Mouse (Mus musculus) CH12.LX (cell line): ENCODE measurements around the gene Kcnj9. TPM values are rescaled to one million over a fixed set of nuclear protein-coding genes. Genes with fewer than 3 reads are reported as not detected.

ENCODE experiments used
- DNase-seq: peaks from one replicate; pipeline ENCODE4 v3.0.0-alpha.2; 2013; ENCODE audit errors: extremely low read depth
- H3K27ac ChIP-seq: 2 replicates; pipeline ENCODE4 v1.5.1; 2012; ENCODE audit warnings: low read depth, mild to moderate bottlenecking, control low read depth, moderate library complexity; ENCODE audit not compliant: insufficient read depth
- H3K27me3 ChIP-seq: replicated peaks from 2 replicates; pipeline ENCODE3; 2012; ENCODE audit warnings: inconsistent platforms
- H3K36me3 ChIP-seq, 2 experiments: replicated peaks in 1 of 2; 2 replicates each; pipeline versions ENCODE3 to v1.6.1; 2012; ENCODE audit warnings: inconsistent platforms in 1 of 2, low read length in 1 of 2, mild to moderate bottlenecking in 1 of 2, mixed read lengths in 1 of 2, moderate library complexity in 1 of 2; ENCODE audit not compliant: control insufficient read depth in 1 of 2, insufficient read depth in 1 of 2
- H3K4me1 ChIP-seq, 2 experiments: 2 replicates each; pipeline ENCODE4 v1.6.1; 2012; ENCODE audit warnings: inconsistent platforms in 1 of 2, moderate library complexity in 1 of 2; ENCODE audit not compliant: insufficient read depth in 2 of 2, control insufficient read depth in 1 of 2
- H3K4me2 ChIP-seq: 2 replicates; pipeline ENCODE4 v1.6.1; 2012; ENCODE audit warnings: low read depth, mild to moderate bottlenecking, control low read depth; ENCODE audit not compliant: poor library complexity, insufficient read depth, severe bottlenecking
- H3K4me3 ChIP-seq, 3 experiments: fragments of 150-350 bp in 1 of 3; sonication (generic) in 1 of 3; replicated peaks in 1 of 3; 2 replicates each; pipeline versions ENCODE3 to v1.5.1; 2011 to 2012; ENCODE audit warnings: low read depth in 2 of 3, low read length in 2 of 3, mild to moderate bottlenecking in 2 of 3, moderate library complexity in 2 of 3, control low read depth in 1 of 3, improper control_type of control experiment in 1 of 3, inconsistent platforms in 1 of 3, mixed read lengths in 1 of 3; ENCODE audit not compliant: poor library complexity in 1 of 3
- H3K79me2 ChIP-seq: replicated peaks from 2 replicates; pipeline ENCODE4 v1.6.1; 2012; ENCODE audit warnings: mild to moderate bottlenecking, moderate library complexity; ENCODE audit not compliant: control insufficient read depth, poor library complexity, insufficient read depth, severe bottlenecking; ENCODE audit errors: extremely low read depth
- H3K9ac ChIP-seq: 2 replicates; pipeline ENCODE4 v1.6.1; 2012; ENCODE audit warnings: low read depth, mild to moderate bottlenecking, control low read depth, moderate library complexity; ENCODE audit not compliant: insufficient read depth
- H3K9me3 ChIP-seq: replicated peaks from 2 replicates; pipeline ENCODE3; 2012; ENCODE audit warnings: low read length, inconsistent platforms, mixed read lengths
- BHLHE40 ChIP-seq: IDR thresholded peaks from 2 replicates; pipeline ENCODE4 v1.6.1; 2011; ENCODE audit warnings: mild to moderate bottlenecking, low read depth, low read length, improper control_type of control experiment
- CHD1 ChIP-seq: IDR thresholded peaks from 2 replicates; pipeline ENCODE4 v1.6.1; 2012; ENCODE audit warnings: low read depth, low read length, improper control_type of control experiment, inconsistent platforms
- CHD2 ChIP-seq: IDR thresholded peaks from 2 replicates; pipeline ENCODE4 v1.6.1; 2011; ENCODE audit warnings: low read length, improper control_type of control experiment
- CTCF ChIP-seq, 2 experiments: IDR thresholded peaks in 1 of 2; conservative IDR thresholded peaks in 1 of 2; 2 replicates each; pipeline ENCODE4 v1.5.1; 2011 to 2012; ENCODE audit warnings: low read depth in 2 of 2, low read length in 2 of 2, improper control_type of control experiment in 1 of 2, inconsistent platforms in 1 of 2, mild to moderate bottlenecking in 1 of 2, moderate library complexity in 1 of 2
- ELF1 ChIP-seq: IDR thresholded peaks from 2 replicates; pipeline ENCODE4 v1.6.1; 2014; ENCODE audit warnings: low read depth, mild to moderate bottlenecking, inconsistent platforms, low read length, improper control_type of control experiment
- ETS1 ChIP-seq: conservative IDR thresholded peaks from 2 replicates; pipeline ENCODE4 v1.6.1; 2012; ENCODE audit warnings: low read depth, mild to moderate bottlenecking, inconsistent platforms, low read length, improper control_type of control experiment, moderate library complexity
- IRF4 ChIP-seq: IDR thresholded peaks from 2 replicates; pipeline ENCODE4 v1.6.1; 2014; ENCODE audit warnings: low read depth, mild to moderate bottlenecking, inconsistent platforms, low read length, improper control_type of control experiment
- JUN ChIP-seq: IDR thresholded peaks from 2 replicates; pipeline ENCODE4 v1.6.1; 2011; ENCODE audit warnings: low read depth, mild to moderate bottlenecking, low read length, improper control_type of control experiment, moderate library complexity; ENCODE audit not compliant: insufficient read depth
- JUND ChIP-seq: conservative IDR thresholded peaks from 2 replicates; pipeline ENCODE4 v1.6.1; 2011; ENCODE audit warnings: low read depth, low read length, improper control_type of control experiment
- MAX ChIP-seq: IDR thresholded peaks from 2 replicates; pipeline ENCODE4 v1.6.1; 2011; ENCODE audit warnings: low read length, improper control_type of control experiment
- MXI1 ChIP-seq: IDR thresholded peaks from 2 replicates; pipeline ENCODE4 v1.6.1; 2011; ENCODE audit warnings: mild to moderate bottlenecking, low read depth, low read length, improper control_type of control experiment
- NELFE ChIP-seq: IDR thresholded peaks from 2 replicates; pipeline ENCODE4 v1.6.1; 2011; ENCODE audit warnings: low read depth, low read length, improper control_type of control experiment
- NRF1 ChIP-seq: IDR thresholded peaks from 2 replicates; pipeline ENCODE4 v1.6.1; 2014; ENCODE audit warnings: low read depth, mild to moderate bottlenecking, inconsistent platforms, low read length, improper control_type of control experiment, moderate library complexity
- PAX5 ChIP-seq: IDR thresholded peaks from 2 replicates; pipeline ENCODE4 v1.6.1; 2012; ENCODE audit warnings: low read length, inconsistent platforms, mixed read lengths
- RAD21 ChIP-seq: IDR thresholded peaks from 2 replicates; pipeline ENCODE4 v1.6.1; 2011; ENCODE audit warnings: low read depth, mild to moderate bottlenecking, low read length, improper control_type of control experiment, moderate library complexity
- SMC3 ChIP-seq: IDR thresholded peaks from 2 replicates; pipeline ENCODE4 v1.6.1; 2011; ENCODE audit warnings: low read depth, low read length, improper control_type of control experiment
- TBP ChIP-seq: conservative IDR thresholded peaks from 2 replicates; pipeline ENCODE4 v1.6.1; 2011; ENCODE audit warnings: low read depth, low read length, improper control_type of control experiment
- TCF12 ChIP-seq: IDR thresholded peaks from 2 replicates; pipeline ENCODE4 v1.6.1; 2014; ENCODE audit warnings: low read depth, mild to moderate bottlenecking, inconsistent platforms, low read length, improper control_type of control experiment
- ZC3H11A ChIP-seq: IDR thresholded peaks from 2 replicates; pipeline ENCODE4 v1.6.1; 2012; ENCODE audit warnings: low read depth, mild to moderate bottlenecking, inconsistent platforms, low read length, improper control_type of control experiment
- ZNF384 ChIP-seq: IDR thresholded peaks from 2 replicates; pipeline ENCODE4 v1.6.1; 2012; ENCODE audit warnings: low read depth, low read length, improper control_type of control experiment, inconsistent platforms
- dilution Hi-C: fragments of 300-500 bp; cut with MboI; formaldehyde crosslinking; loops from 2 replicates; pipeline ENCODE4 v1.14.3; 2020; ENCODE audit warnings: low sequenced_read_pairs; ENCODE audit not compliant: extremely low pct_unique_long_range_greater_than_20kb, extremely low pct_ligation_motif_present
- in situ Hi-C: fragments of 300-500 bp; cut with MboI; formaldehyde crosslinking; loops from 3 replicates; pipeline ENCODE4 v1.14.3; 2019; ENCODE audit warnings: low sequenced_read_pairs, low pct_ligation_motif_present, low pct_unique_long_range_greater_than_20kb, mixed read lengths
- polyA plus RNA-seq: library from polyadenylated mRNA; unstranded; fragments of >175 nt; gene quantifications from 2 replicates; pipeline ENCODE4 v1.2.1, GENCODE M21; 2012; ENCODE audit warnings: low read depth; ENCODE audit not compliant: insufficient read length
- total RNA-seq, 2 experiments: library from RNA; depleted of rRNA; stranded (reverse); fragments of 300-350 nt in 1 of 2; fragments of >200 nt in 1 of 2; gene quantifications; 2 replicates each; pipeline ENCODE4 v1.2.3; 2012 to 2014

Gene Kcnj9
- total and polyA plus RNA-seq, 3 experiments: 0.04 to 0.10 TPM; not detected in 1

DNA sequence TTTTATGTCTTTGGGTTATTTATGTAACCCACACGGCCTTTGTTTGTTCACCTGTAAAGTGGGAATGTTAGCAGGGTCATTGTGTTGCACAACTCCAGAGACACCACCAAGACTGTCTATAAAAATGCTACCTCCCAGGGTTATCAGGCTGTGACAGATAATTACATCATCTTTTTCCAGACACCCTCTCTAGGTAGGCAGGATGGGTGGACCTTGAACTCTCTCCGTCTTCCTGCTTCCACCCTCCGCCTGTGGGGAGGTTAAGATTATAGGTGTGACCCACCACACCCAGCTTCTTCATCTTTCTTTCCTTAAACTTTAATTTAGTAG, 39.5 kb downstream of the Kcnj9 start:
- no peak overlapping the region for H3K4me3 ChIP-seq

DNA sequence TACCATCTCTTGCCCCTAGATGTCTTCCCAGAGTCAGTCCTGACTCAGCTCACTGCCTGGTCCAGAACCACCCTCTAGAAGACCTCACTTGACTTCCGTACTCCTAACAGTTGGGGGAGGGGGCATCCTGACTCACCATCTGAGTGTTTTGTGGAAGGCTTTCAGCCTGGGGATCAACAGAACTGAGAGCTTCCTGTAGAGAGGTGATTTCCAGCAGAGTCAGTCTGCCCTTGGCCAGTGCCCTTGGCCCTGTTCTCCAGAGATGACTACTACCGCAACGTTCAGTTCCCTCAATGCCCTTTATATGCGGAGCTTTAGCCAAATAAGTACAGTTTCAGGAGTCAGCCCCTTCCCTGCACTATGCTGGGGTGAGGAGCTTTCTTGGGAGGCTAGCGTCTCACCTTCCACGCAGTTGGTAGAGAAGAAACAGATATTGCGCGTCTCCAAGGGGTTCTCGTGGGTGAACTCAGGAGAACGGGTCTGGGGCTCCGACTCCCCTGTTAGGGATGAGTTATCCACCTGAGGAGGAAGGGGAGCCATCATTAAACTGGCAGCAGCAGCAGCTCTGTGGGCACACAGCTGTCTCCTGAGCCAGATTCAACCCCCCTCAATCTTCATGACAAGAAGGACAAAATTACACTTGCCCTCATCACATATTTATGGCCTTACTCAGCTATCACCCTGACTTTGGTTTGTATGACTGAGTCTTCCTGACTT, 40.1 kb downstream of the Kcnj9 start:
- peak; percentile 23 for DNase-seq
- H3K9ac ChIP-seq: no peak overlapping the region
- no peak overlapping the region for H3K4me2 ChIP-seq
- peak; percentile 53; the same call in 1 of the 2 replicates for TF ChIP-seq IRF4
- no peak for TF ChIP-seq ETS1
- peak; percentile 28; the same call in 1 of the 2 replicates for TF ChIP-seq ELF1
- no peak for TF ChIP-seq TCF12
- TF ChIP-seq, all 38 proteins: peak for 2
- Histone ChIP-seq H3K27ac (no peak overlapping the region), H3K79me2 (no peaks in the 10 kb centered on the region), H3K4me1 (peaks cover 8 to 13% of the 10 kb centered on the region in 2 experiments), H3K9me3 (no peaks in the 10 kb centered on the region), H3K36me3 (no peaks in the 10 kb centered on the region), H3K4me3 (no peak overlapping the region), H3K27me3 (peaks cover 24% of the 10 kb centered on the region)
- in situ Hi-C loops: no loop called here
- dilution Hi-C loops: no loop called here

More for the DNA sequence above, 39.5 kb downstream of the Kcnj9 start:
- no peak for DNase-seq
- Histone ChIP-seq H3K79me2 (no peaks in the 10 kb centered on the region), H3K4me2 (no peak overlapping the region), H3K27me3 (peaks cover 25% of the 10 kb centered on the region), H3K36me3 (no peaks in the 10 kb centered on the region), H3K4me1 (peaks cover 8 to 13% of the 10 kb centered on the region in 2 experiments), H3K27ac (no peak overlapping the region), H3K9ac (no peak overlapping the region), H3K9me3 (no peaks in the 10 kb centered on the region)
- dilution Hi-C loops: no loop called here
- in situ Hi-C loops: no loop called here
- no peak for TF ChIP-seq CTCF (conservative IDR thresholded peaks at IDR 0.05 in 1 of 2, IDR thresholded peaks at IDR 0.05 in 1 of 2; ENCODE audit: low read depth in 2 of 2, low read length in 2 of 2)
- no peak for TF ChIP-seq NRF1
- no peak for TF ChIP-seq CHD2
- no peak for TF ChIP-seq PAX5
- no peak for TF ChIP-seq BHLHE40
- no peak for TF ChIP-seq MXI1
- no peak for TF ChIP-seq SMC3
- no peak for TF ChIP-seq ETS1

DNA sequence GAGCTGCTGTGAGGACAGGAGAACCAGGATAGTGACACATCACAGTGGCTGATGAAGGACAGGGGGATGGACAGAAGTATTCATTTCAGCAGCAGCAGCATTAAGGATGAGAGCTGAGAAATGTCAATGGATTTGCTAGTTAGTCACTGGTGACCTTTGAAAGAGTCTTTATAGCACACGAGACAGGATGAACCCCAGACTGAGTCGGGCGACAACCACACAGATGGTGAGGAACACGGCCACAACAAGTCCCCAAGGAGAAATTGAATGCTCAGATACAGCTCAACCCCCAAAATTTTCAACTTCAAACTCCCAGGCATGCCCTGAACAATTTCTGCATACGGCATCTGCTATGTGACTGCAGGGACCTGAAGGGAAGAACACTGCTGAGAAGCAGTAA, 42.4 kb downstream of the Kcnj9 start:
- no peak overlapping the region for H3K9ac ChIP-seq
- H3K4me2 ChIP-seq: no peak overlapping the region
- peaks cover 10 to 20% of the 10 kb centered on the region in 2 experiments for H3K4me1 ChIP-seq
- no peak overlapping the region for H3K27ac ChIP-seq
- dilution Hi-C loops (no loop called here), in situ Hi-C loops (no loop called here)
- DNase-seq: no peak
- no peak overlapping the region for H3K4me3 ChIP-seq
- H3K9me3 ChIP-seq: no peaks in the 10 kb centered on the region
- H3K27me3 ChIP-seq: peaks cover 12% of the 10 kb centered on the region
- H3K79me2 ChIP-seq: no peaks in the 10 kb centered on the region
- no peak for TF ChIP-seq ETS1
- no peak for TF ChIP-seq JUND
- TF ChIP-seq NELFE: no peak
- no peak for TF ChIP-seq MAX
- no peak for TF ChIP-seq SMC3
- no peak for TF ChIP-seq ZC3H11A
- TF ChIP-seq JUN: no peak
- no peak for TF ChIP-seq ELF1
- TF ChIP-seq BHLHE40: no peak
- no peak for TF ChIP-seq ZNF384
- no peak for TF ChIP-seq RAD21
- TF ChIP-seq CHD1: no peak
- no peak for TF ChIP-seq TBP
- no peak for TF ChIP-seq CHD2
- H3K36me3 ChIP-seq: no peaks in the 10 kb centered on the region
